In genomic region chr8:13644932-13645676, GRCm38 (mm10) we compare ENCODE assay signal across 8 mouse cellular contexts. TPM values are rescaled to one million over a fixed set of nuclear protein-coding genes. Genes with fewer than 3 reads are reported as not detected.
A peak's percentile ranks its signal among the peaks of the same experiment; 100 is the strongest.
DNase-seq lines count a peak whose midpoint lies in the region; ATAC-seq and TF ChIP-seq lines count a peak whose summit lies in the region.

No protein-coding gene starts in this region.

- TF ChIP-seq POLR2A in myocyte (IDR thresholded peaks at IDR 0.05; ENCODE audit: insufficient read length, low read depth) = no peak

- no peak overlapping the region for H3K4me2 ChIP-seq in hindbrain, embryonic 15.5 days
- H3K4me2 ChIP-seq in myocyte (ENCODE audit: low read depth) = peak overlapping the region; percentile 86

- H3K9me3 ChIP-seq in hindbrain, embryonic 15.5 days = no peaks in the 10 kb centered on the region

- peaks cover 89% of the 10 kb centered on the region for H3K79me2 ChIP-seq in myocyte (ENCODE audit: control insufficient read depth, insufficient read depth)

- peak overlapping the region; percentile 71 for H3K27ac ChIP-seq in hindbrain, embryonic 15.5 days (replicated peaks)

- peaks cover 69% of the 10 kb centered on the region for H3K4me1 ChIP-seq in hindbrain, embryonic 15.5 days (replicated peaks)

- DNase-seq in adrenal gland, adult 2 months = peak; percentile 35
- DNase-seq in adrenal gland, postnatal 25 days = no peak
- DNase-seq in left cerebral cortex, postnatal 4 days = peak; percentile 62
- no peak for DNase-seq in left cerebral cortex, adult 8-10 months (ENCODE audit: low spot score in 2 of 2)
- no peak for DNase-seq in embryo, embryonic 10.5 days (ENCODE audit: low spot score)
- DNase-seq in right cerebral cortex, postnatal 14 days = no peak

- H3K27me3 ChIP-seq in hindbrain, embryonic 15.5 days = no peaks in the 10 kb centered on the region
- no peaks in the 10 kb centered on the region for H3K27me3 ChIP-seq in myocyte (ENCODE audit: control insufficient read depth, insufficient read depth, insufficient read length)

- WGBS in hindbrain, embryonic 15.5 days = 40% methylated on average over 6 of the region's 6 CpGs

- H3K9ac ChIP-seq in hindbrain, embryonic 15.5 days = no peak overlapping the region

- H3ac ChIP-seq in myocyte (ENCODE audit: control insufficient read depth, insufficient read length) = no peak overlapping the region

- no peak overlapping the region for H3K4me3 ChIP-seq in hindbrain, embryonic 15.5 days
- H3K4me3 ChIP-seq in myocyte = no peak overlapping the region

- no peak for ATAC-seq in hindbrain, embryonic 15.5 days (ENCODE audit: low FRiP score, low read depth)

- no peaks in the 10 kb centered on the region for H3K36me3 ChIP-seq in hindbrain, embryonic 15.5 days
- H3K36me3 ChIP-seq in myocyte (ENCODE audit: control insufficient read depth, insufficient read depth) = no peaks in the 10 kb centered on the region

- intact Hi-C loops in left cerebral cortex, postnatal 4 days (cut with DNase I) = no loop called here

TF ChIP-seq in myocyte, 11 proteins besides CTCF, POLR2A, EP300 and RAD21:
- no peak for TF ChIP-seq REST (IDR thresholded peaks at IDR 0.05; ENCODE audit: insufficient read depth, insufficient read length)
- 0 out of 2 replicates have a peak, but pooled peaks have one; percentile 56 for TF ChIP-seq CEBPB (IDR thresholded peaks at IDR 0.05; ENCODE audit: insufficient read depth, poor library complexity, severe bottlenecking)

RNA-seq across cellular contexts. Expression of gene Rasa3, which starts 32.3 kb away (rescaled TPM):
- 10 to 100 TPM; 27.4 to 35.9 TPM for total RNA-seq in adrenal gland, adult 2 months (2021)
- polyA plus RNA-seq in adrenal gland, adult 2 months (2012; rRNA removed) = 25.8 and 38.6 TPM in 2 replicates
- total RNA-seq in adrenal gland, postnatal 25 days (2021) = 39.2 and 63.9 TPM in 2 replicates
- 10 to 100 TPM; 46.4 to 49.1 TPM for total RNA-seq in left cerebral cortex, postnatal 4 days (2021)
- total RNA-seq in left cerebral cortex, adult 8-10 months (2022) = 10 to 100 TPM; 63.9 to 72.0 (median 69.5) TPM
- polyA plus RNA-seq in hindbrain, embryonic 15.5 days (2015; fragmentation: Nextera tagmentation; extraction: Ambion mirVana) = 33.5 and 43.1 TPM in 2 replicates
- 39.6 TPM for polyA plus RNA-seq in myocyte (2012; fragmentation: generic; extraction: Trizol)

Comparison
In these comparisons a context has a peak if more than half of its experiments do, and no peak if none do; other contexts are left out.
1. DNase-seq: peak in adrenal gland, adult 2 months (single experiment) and left cerebral cortex, postnatal 4 days (single experiment); none in adrenal gland, postnatal 25 days (single experiment), left cerebral cortex, adult 8-10 months (0 of 2), embryo, embryonic 10.5 days (single experiment) and right cerebral cortex, postnatal 14 days (single experiment).